Mouse (Mus musculus) liver, embryonic 14.5 days (tissue): ENCODE results near the gene Nmt2.

ENCODE experiments used
- CTCF ChIP-seq: IDR thresholded peaks from 2 replicates; pipeline ENCODE4 v1.5.1; 2016; ENCODE audit warnings: antibody characterized with exemption, low read depth, control low read depth
- EP300 ChIP-seq: IDR thresholded peaks from 2 replicates; pipeline ENCODE4 v1.6.1; 2016; ENCODE audit warnings: antibody characterized with exemption, low read depth

DNA sequence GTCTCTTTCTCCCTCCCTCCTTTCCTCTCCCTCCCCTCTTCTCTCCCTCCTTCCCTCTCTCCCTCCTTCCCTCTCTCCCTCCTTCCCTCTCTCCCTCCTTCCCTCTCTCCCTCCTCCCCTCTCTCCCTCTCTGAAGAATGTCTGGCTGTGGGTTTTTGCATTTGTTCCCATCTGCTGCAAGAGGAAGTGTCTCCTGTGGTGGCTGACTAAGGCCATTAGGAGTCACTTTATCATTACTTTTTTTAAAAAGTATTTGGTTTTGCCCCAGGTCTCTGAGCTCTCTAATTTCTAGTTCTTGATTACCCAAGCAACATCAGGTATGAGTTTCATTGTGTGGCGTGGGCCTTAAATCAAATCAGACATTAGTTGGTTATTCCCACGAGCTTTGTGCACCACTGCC is 7.9 kb upstream of the Nmt2 start:
- no peak for TF ChIP-seq CTCF
- no peak for TF ChIP-seq EP300
